Mouse (Mus musculus) intestine, embryonic 14.5 days (tissue): Measurements from ENCODE around the gene Chrna10. TPM values are rescaled to one million over a fixed set of nuclear protein-coding genes. Genes with fewer than 3 reads are reported as not detected.

Source experiments
- ATAC-seq: fragments of 200-750 bp; cut with Nextera tagmentation; replicated peaks from 2 replicates; pipeline ENCODE4 v1.8.0; 2017; ENCODE audit warnings: low read depth, moderate number of reproducible peaks, moderate TSS enrichment, moderate library complexity; ENCODE audit not compliant: low FRiP score, low TSS enrichment
- DNase-seq: peaks from one replicate; pipeline ENCODE4 v3.0.0-alpha.2; 2018; ENCODE audit warnings: low spot score
- H3K27ac ChIP-seq: fragments of 300-500 bp; sonication (generic); 2 replicates; pipeline ENCODE4 v1.5.1; 2014; ENCODE audit warnings: low read depth, mild to moderate bottlenecking, control low read depth
- H3K27me3 ChIP-seq: fragments of 300-500 bp; sonication (generic); replicated peaks from 2 replicates; pipeline ENCODE4 v1.6.1; 2014; ENCODE audit warnings: low read length, control low read depth; ENCODE audit not compliant: control insufficient read depth, insufficient read depth
- H3K36me3 ChIP-seq: fragments of 300-500 bp; sonication (generic); 2 replicates; pipeline ENCODE4 v1.6.1; 2014; ENCODE audit warnings: low read length, control low read depth; ENCODE audit not compliant: control insufficient read depth, insufficient read depth
- H3K4me1 ChIP-seq: fragments of 300-500 bp; sonication (generic); replicated peaks from 2 replicates; pipeline ENCODE4 v1.6.1; 2014; ENCODE audit warnings: low read length, control low read depth, mixed read lengths; ENCODE audit not compliant: control insufficient read depth, insufficient read depth
- H3K4me2 ChIP-seq: fragments of 300-500 bp; sonication (generic); 2 replicates; pipeline ENCODE4 v1.6.1; 2014; ENCODE audit warnings: low read length
- H3K4me3 ChIP-seq: fragments of 300-500 bp; sonication (generic); 2 replicates; pipeline ENCODE4 v1.5.1; 2014; ENCODE audit warnings: low read depth, low read length, control low read depth, mixed read lengths
- H3K9ac ChIP-seq: fragments of 300-500 bp; sonication (generic); 2 replicates; pipeline ENCODE4 v1.6.1; 2014; ENCODE audit warnings: mild to moderate bottlenecking, low read length
- H3K9me3 ChIP-seq: fragments of 300-500 bp; sonication (generic); 2 replicates; pipeline ENCODE4 v1.6.1; 2016; ENCODE audit warnings: low read length, control low read depth; ENCODE audit not compliant: control insufficient read depth
- WGBS: fragments of 180-500 bp; shearing (Covaris S2); extraction: QIAGEN DNeasy Blood & Tissue Kit; methylation state at CpG from one replicate; pipeline ENCODE4 v1.1.7; 2014; 5-methylcytosine and 5-hydroxymethylcytosine counted together
- polyA plus RNA-seq: library from polyadenylated mRNA; unstranded; fragments of >200 nt; fragmentation: Nextera tagmentation; extraction: Ambion mirVana; gene quantifications from 2 replicates; pipeline ENCODE4 v1.2.1, GENCODE M21; 2014

Chrna10 gene
- polyA plus RNA-seq, 1 experiment from 2014 or later, result not detected

GRCm38 (mm10) chr7:102109171-102109570 is 7.5 kb downstream of the Chrna10 start, which contains the start of gene Art5:
TSS of gene Art5 (minus strand) at chr7:102109489.
- Histone ChIP-seq H3K9me3 (no peaks in the 10 kb centered on the region), H3K4me1 (no peaks in the 10 kb centered on the region), H3K9ac (no peak within 1 kb of the TSS), H3K27ac (no peak within 1 kb of the TSS), H3K4me3 (no peak within 1 kb of the TSS), H3K4me2 (no peak within 1 kb of the TSS), H3K36me3 (no peaks in the 10 kb centered on the region), H3K27me3 (no peaks in the 10 kb centered on the region)
- ATAC-seq (no peak), DNase-seq (no peak)
- WGBS, result 78% methylated on average over 7 of the region's 7 CpGs

GRCm38 (mm10) chr7:102108206-102108605 is 8.4 kb downstream of the Chrna10 start:
- no peak overlapping the region for H3K9ac ChIP-seq
- H3K4me3 ChIP-seq, result no peak overlapping the region
- no peaks in the 10 kb centered on the region for H3K36me3 ChIP-seq
- no peak for ATAC-seq
- H3K4me1 ChIP-seq, result no peaks in the 10 kb centered on the region
- H3K4me2 ChIP-seq, result no peak overlapping the region
- H3K27ac ChIP-seq, result no peak overlapping the region
- H3K27me3 ChIP-seq, result no peaks in the 10 kb centered on the region
- 80% methylated on average over 1 of the region's 1 CpGs for WGBS
- DNase-seq, result no peak
- H3K9me3 ChIP-seq, result no peaks in the 10 kb centered on the region

DNA sequence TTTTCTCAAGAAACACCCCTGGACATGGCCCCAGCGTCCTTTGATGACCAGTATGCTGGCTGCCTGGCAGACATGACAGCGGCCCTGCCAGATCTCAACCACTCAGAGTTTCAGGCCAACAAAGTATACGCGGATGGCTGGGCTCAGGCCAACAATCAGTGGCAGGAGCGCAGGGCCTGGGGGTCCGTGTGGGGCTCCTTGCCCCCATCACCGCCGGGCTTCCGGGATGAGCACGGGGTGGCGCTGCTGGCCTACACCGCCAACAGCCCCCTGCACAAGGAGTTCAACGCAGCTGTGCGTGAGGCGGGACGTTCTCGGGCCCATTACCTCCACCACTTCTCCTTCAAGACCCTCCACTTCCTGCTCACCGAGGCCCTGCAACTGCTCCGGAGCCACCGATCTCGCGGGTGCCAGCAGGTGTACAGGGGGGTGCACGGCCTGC is 9.9 kb downstream of the Chrna10 start:
- 0 out of 2 replicates have a peak, but pooled peaks have one; percentile 26 for ATAC-seq
- H3K9me3 ChIP-seq, result no peaks in the 10 kb centered on the region

DNA sequence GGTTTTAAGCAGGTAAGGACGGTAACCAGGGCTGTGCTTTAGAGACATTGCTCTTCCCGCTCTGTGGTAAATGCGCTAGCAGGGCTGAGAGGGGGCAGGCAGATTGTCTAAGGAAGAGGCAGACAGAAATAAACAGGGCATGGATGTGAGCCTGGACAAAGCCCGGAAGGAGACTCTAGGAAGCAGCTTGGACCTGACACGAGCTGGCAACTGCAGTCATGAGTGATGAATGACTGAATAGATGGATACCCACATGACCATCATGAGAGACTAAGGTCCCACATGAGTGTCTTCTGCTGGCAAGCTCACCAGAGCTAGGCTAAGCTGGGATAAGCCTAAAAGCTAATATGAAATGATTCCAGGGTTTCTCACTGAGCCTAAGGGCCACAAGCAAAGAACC is 12.5 kb downstream of the Chrna10 start:
- Histone ChIP-seq H3K9me3 (no peaks in the 10 kb centered on the region), H3K36me3 (no peaks in the 10 kb centered on the region), H3K4me1 (peaks cover 10% of the 10 kb centered on the region), H3K9ac (no peak overlapping the region), H3K4me3 (no peak overlapping the region), H3K27ac (no peak overlapping the region), H3K4me2 (no peak overlapping the region), H3K27me3 (no peaks in the 10 kb centered on the region)
- no peak for DNase-seq
- ATAC-seq, result no peak
- whole genome bisulfite sequencing, result 51% methylated on average over 5 of the region's 5 CpGs

More for the DNA sequence above, 9.9 kb downstream of the Chrna10 start:
- 11% methylated on average over 23 of the region's 23 CpGs for WGBS
- no peak overlapping the region for H3K27ac ChIP-seq
- H3K4me2 ChIP-seq, result peak overlapping the region; percentile 57
- peak; percentile 64 for DNase-seq
- H3K27me3 ChIP-seq, result no peaks in the 10 kb centered on the region
- no peaks in the 10 kb centered on the region for H3K4me1 ChIP-seq
- peak overlapping the region; percentile 20 for H3K4me3 ChIP-seq
- H3K36me3 ChIP-seq, result no peaks in the 10 kb centered on the region
- H3K9ac ChIP-seq, result peak overlapping the region; percentile 23

GRCm38 (mm10) chr7:102103555-102103954 is 13.1 kb downstream of the Chrna10 start:
- H3K36me3 ChIP-seq, result no peaks in the 10 kb centered on the region
- WGBS, result 68% methylated on average over 2 of the region's 2 CpGs
- no peak overlapping the region for H3K9ac ChIP-seq
- H3K27me3 ChIP-seq, result no peaks in the 10 kb centered on the region
- no peak overlapping the region for H3K4me2 ChIP-seq
- DNase-seq (no peak), ATAC-seq (no peak)
- H3K4me1 ChIP-seq, result peaks cover 10% of the 10 kb centered on the region
- no peak overlapping the region for H3K27ac ChIP-seq
- H3K9me3 ChIP-seq, result no peaks in the 10 kb centered on the region
- no peak overlapping the region for H3K4me3 ChIP-seq

DNA sequence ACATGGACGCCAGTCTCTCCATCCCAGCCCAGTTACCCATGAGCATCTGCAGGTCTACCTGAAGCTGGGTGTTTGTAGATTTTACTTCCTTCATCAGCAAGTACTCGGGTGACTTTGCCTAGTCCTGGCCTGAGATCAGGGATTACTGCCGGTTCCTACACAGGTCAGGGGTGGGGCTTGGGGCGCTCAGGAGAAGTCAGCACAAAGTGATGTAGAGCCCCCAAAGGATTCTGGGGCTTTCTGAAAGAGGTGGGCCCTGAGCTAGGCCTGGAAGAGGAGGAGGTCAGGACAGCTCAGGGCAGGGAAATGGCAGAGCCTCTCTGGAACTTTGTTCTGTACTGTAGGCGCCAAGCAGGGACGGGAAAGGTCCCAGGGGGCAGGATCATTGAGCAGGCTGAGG is 13.9 kb downstream of the Chrna10 start:
- ATAC-seq, result no peak
- DNase-seq, result no peak
- no peaks in the 10 kb centered on the region for H3K36me3 ChIP-seq
- H3K4me3 ChIP-seq, result no peak overlapping the region
- H3K9ac ChIP-seq, result no peak overlapping the region
- H3K4me2 ChIP-seq, result no peak overlapping the region
- no peaks in the 10 kb centered on the region for H3K27me3 ChIP-seq
- no peaks in the 10 kb centered on the region for H3K9me3 ChIP-seq
- H3K27ac ChIP-seq, result no peak overlapping the region
- H3K4me1 ChIP-seq, result peaks cover 10% of the 10 kb centered on the region
- 38% methylated on average over 6 of the region's 6 CpGs for whole genome bisulfite sequencing

GRCm38 (mm10) chr7:102102241-102102640 is 14.4 kb downstream of the Chrna10 start:
- Histone ChIP-seq H3K9ac (no peak overlapping the region), H3K4me1 (peaks cover 10% of the 10 kb centered on the region), H3K4me2 (no peak overlapping the region), H3K27me3 (no peaks in the 10 kb centered on the region), H3K9me3 (no peaks in the 10 kb centered on the region), H3K27ac (no peak overlapping the region), H3K4me3 (no peak overlapping the region), H3K36me3 (no peaks in the 10 kb centered on the region)
- WGBS, result 57% methylated on average over 8 of the region's 8 CpGs
- DNase-seq, result no peak
- ATAC-seq, result no peak

DNA sequence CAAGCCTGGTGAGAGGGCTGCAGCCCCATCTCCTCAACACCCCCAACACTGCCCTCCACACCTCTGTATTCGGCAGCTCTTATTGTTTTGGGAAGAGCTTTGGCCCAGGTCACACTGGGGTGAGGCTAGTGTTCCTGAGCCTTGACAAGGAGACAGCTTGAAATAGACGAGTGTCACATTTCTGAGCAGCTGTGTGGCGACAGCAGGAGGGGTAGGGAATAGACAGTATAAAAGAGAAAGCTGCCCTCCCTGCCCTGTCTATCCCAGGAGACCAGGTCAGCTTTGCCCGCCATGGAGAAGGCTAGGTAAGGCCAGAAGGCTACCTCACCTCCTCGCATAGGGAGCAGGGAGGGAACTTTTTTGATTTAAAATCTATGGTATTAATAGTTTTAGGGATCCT is 15.1 kb downstream of the Chrna10 start, which contains the start of gene Art1:
Gene Art1 (plus strand): TSS at position 257 of the 400 bp plus-strand sequence.
- WGBS, result 61% methylated on average over 5 of the region's 5 CpGs
- DNase-seq (no peak), ATAC-seq (no peak)
- Histone ChIP-seq H3K27ac (no peak within 1 kb of the TSS), H3K4me3 (no peak within 1 kb of the TSS), H3K9ac (no peak within 1 kb of the TSS), H3K4me1 (peaks cover 10% of the 10 kb centered on the region), H3K4me2 (peak within 1 kb of the TSS; percentile 67), H3K9me3 (no peaks in the 10 kb centered on the region), H3K27me3 (no peaks in the 10 kb centered on the region), H3K36me3 (no peaks in the 10 kb centered on the region)

GRCm38 (mm10) chr7:102100868-102101267 is 15.8 kb downstream of the Chrna10 start:
- WGBS, result 55% methylated on average over 5 of the region's 5 CpGs
- DNase-seq, result no peak
- no peak for ATAC-seq
- Histone ChIP-seq H3K27ac (no peak overlapping the region), H3K9me3 (no peaks in the 10 kb centered on the region), H3K27me3 (no peaks in the 10 kb centered on the region), H3K9ac (no peak overlapping the region), H3K4me3 (no peak overlapping the region), H3K4me2 (no peak overlapping the region), H3K36me3 (no peaks in the 10 kb centered on the region), H3K4me1 (peaks cover 10% of the 10 kb centered on the region)
